Mouse (Mus musculus): ENCODE results near the gene 1700024P04Rik. TPM values are rescaled to one million over a fixed set of nuclear protein-coding genes. Genes with fewer than 3 reads are reported as not detected.
A peak's percentile ranks its signal among the peaks of the same experiment; 100 is the strongest.

Gene 1700024P04Rik
- polyA plus RNA-seq, 1 experiment from 2014 or later: not detected

GRCm38 (mm10) chr13:98955226-98955625 lies 29.1 kb downstream of the 1700024P04Rik start:
- DNase-seq (ENCODE audit: low spot score): no peak
- H3K36me3 ChIP-seq (ENCODE audit: control insufficient read depth, insufficient read depth, low read length): no peaks in the 10 kb centered on the region
- H3K27me3 ChIP-seq (replicated peaks; ENCODE audit: control insufficient read depth, insufficient read depth, low read length): no peaks in the 10 kb centered on the region
- peak; percentile 81 for ATAC-seq (replicated peaks; ENCODE audit: low FRiP score, low TSS enrichment, low read depth)
- no peak overlapping the region for H3K9ac ChIP-seq (ENCODE audit: low read length)
- no peak overlapping the region for H3K4me2 ChIP-seq (ENCODE audit: low read length)
- H3K27ac ChIP-seq (ENCODE audit: low read depth): no peak overlapping the region
- WGBS: 22% methylated on average over 5 of the region's 5 CpGs
- 0 out of 2 replicates have a peak, but pooled peaks cover 10% of the 10 kb centered on the region for H3K4me1 ChIP-seq (replicated peaks; ENCODE audit: control insufficient read depth, insufficient read depth, low read length)
- no peaks in the 10 kb centered on the region for H3K9me3 ChIP-seq (ENCODE audit: control insufficient read depth, low read length)
- no peak overlapping the region for H3K4me3 ChIP-seq (ENCODE audit: low read depth, low read length)

- 71% methylated on average over 5 of the region's 5 CpGs for WGBS
- Histone ChIP-seq H3K9ac (ENCODE audit: low read length) (no peak overlapping the region), H3K4me1 (replicated peaks; ENCODE audit: control insufficient read depth, insufficient read depth, low read length) (0 out of 2 replicates have a peak, but pooled peaks cover 10% of the 10 kb centered on the region), H3K9me3 (ENCODE audit: control insufficient read depth, low read length) (no peaks in the 10 kb centered on the region), H3K27me3 (replicated peaks; ENCODE audit: control insufficient read depth, insufficient read depth, low read length) (no peaks in the 10 kb centered on the region), H3K27ac (ENCODE audit: low read depth) (no peak overlapping the region), H3K4me2 (ENCODE audit: low read length) (no peak overlapping the region), H3K36me3 (ENCODE audit: control insufficient read depth, insufficient read depth, low read length) (no peaks in the 10 kb centered on the region), H3K4me3 (ENCODE audit: low read depth, low read length) (no peak overlapping the region)
- ATAC-seq (replicated peaks; ENCODE audit: low FRiP score, low TSS enrichment, low read depth): no peak
- no peak for DNase-seq (ENCODE audit: low spot score)
Observed at GRCm38 (mm10) chr13:98953830-98954229, 30.5 kb downstream of the 1700024P04Rik start.

GRCm38 (mm10) chr13:98951951-98952350 lies 32.4 kb downstream of the 1700024P04Rik start:
- 69% methylated on average over 7 of the region's 7 CpGs for WGBS
- Histone ChIP-seq H3K4me2 (ENCODE audit: low read length) (no peak overlapping the region), H3K4me3 (ENCODE audit: low read depth, low read length) (no peak overlapping the region), H3K9ac (ENCODE audit: low read length) (no peak overlapping the region), H3K27me3 (replicated peaks; ENCODE audit: control insufficient read depth, insufficient read depth, low read length) (no peaks in the 10 kb centered on the region), H3K4me1 (replicated peaks; ENCODE audit: control insufficient read depth, insufficient read depth, low read length) (0 out of 2 replicates have a peak, but pooled peaks cover 7% of the 10 kb centered on the region), H3K36me3 (ENCODE audit: control insufficient read depth, insufficient read depth, low read length) (no peaks in the 10 kb centered on the region), H3K27ac (ENCODE audit: low read depth) (no peak overlapping the region), H3K9me3 (ENCODE audit: control insufficient read depth, low read length) (no peaks in the 10 kb centered on the region)
- ATAC-seq (replicated peaks; ENCODE audit: low FRiP score, low TSS enrichment, low read depth) (no peak), DNase-seq (ENCODE audit: low spot score) (no peak)

- H3K4me2 ChIP-seq (ENCODE audit: low read length): no peak overlapping the region
- ATAC-seq (replicated peaks; ENCODE audit: low FRiP score, low TSS enrichment, low read depth) (no peak), DNase-seq (ENCODE audit: low spot score) (no peak)
- H3K9ac ChIP-seq (ENCODE audit: low read length): no peak overlapping the region
- no peak overlapping the region for H3K4me3 ChIP-seq (ENCODE audit: low read depth, low read length)
- H3K36me3 ChIP-seq (ENCODE audit: control insufficient read depth, insufficient read depth, low read length): no peaks in the 10 kb centered on the region
- H3K4me1 ChIP-seq (replicated peaks; ENCODE audit: control insufficient read depth, insufficient read depth, low read length): peaks cover 9% of the 10 kb centered on the region; the same call in 1 of the 2 replicates
- 35% methylated on average over 4 of the region's 4 CpGs for WGBS
- H3K27ac ChIP-seq (ENCODE audit: low read depth): no peak overlapping the region
- no peaks in the 10 kb centered on the region for H3K9me3 ChIP-seq (ENCODE audit: control insufficient read depth, low read length)
- no peaks in the 10 kb centered on the region for H3K27me3 ChIP-seq (replicated peaks; ENCODE audit: control insufficient read depth, insufficient read depth, low read length)
Observed at GRCm38 (mm10) chr13:98948146-98948545, 36.2 kb downstream of the 1700024P04Rik start.

GRCm38 (mm10) chr13:98946434-98946833 lies 37.9 kb downstream of the 1700024P04Rik start:
- no peak overlapping the region for H3K9ac ChIP-seq (ENCODE audit: low read length)
- H3K4me3 ChIP-seq (ENCODE audit: low read depth, low read length): no peak overlapping the region
- H3K4me1 ChIP-seq (replicated peaks; ENCODE audit: control insufficient read depth, insufficient read depth, low read length): peaks cover 18% of the 10 kb centered on the region
- H3K36me3 ChIP-seq (ENCODE audit: control insufficient read depth, insufficient read depth, low read length): no peaks in the 10 kb centered on the region
- H3K27me3 ChIP-seq (replicated peaks; ENCODE audit: control insufficient read depth, insufficient read depth, low read length): no peaks in the 10 kb centered on the region
- no peaks in the 10 kb centered on the region for H3K9me3 ChIP-seq (ENCODE audit: control insufficient read depth, low read length)
- WGBS: 70% methylated on average over 7 of the region's 7 CpGs
- ATAC-seq (replicated peaks; ENCODE audit: low FRiP score, low TSS enrichment, low read depth) (no peak), DNase-seq (ENCODE audit: low spot score) (no peak)
- H3K4me2 ChIP-seq (ENCODE audit: low read length): no peak overlapping the region
- peak overlapping the region; percentile 9; the same call in 1 of the 2 replicates for H3K27ac ChIP-seq (ENCODE audit: low read depth)

GRCm38 (mm10) chr13:98945908-98946307 lies 38.5 kb downstream of the 1700024P04Rik start:
- H3K4me1 ChIP-seq (replicated peaks; ENCODE audit: control insufficient read depth, insufficient read depth, low read length): peaks cover 18% of the 10 kb centered on the region
- no peaks in the 10 kb centered on the region for H3K36me3 ChIP-seq (ENCODE audit: control insufficient read depth, insufficient read depth, low read length)
- H3K4me2 ChIP-seq (ENCODE audit: low read length): no peak overlapping the region
- no peaks in the 10 kb centered on the region for H3K27me3 ChIP-seq (replicated peaks; ENCODE audit: control insufficient read depth, insufficient read depth, low read length)
- H3K9me3 ChIP-seq (ENCODE audit: control insufficient read depth, low read length): no peaks in the 10 kb centered on the region
- DNase-seq (ENCODE audit: low spot score): no peak
- no peak; the same call in 1 of the 2 replicates for ATAC-seq (replicated peaks; ENCODE audit: low FRiP score, low TSS enrichment, low read depth)
- H3K9ac ChIP-seq (ENCODE audit: low read length): no peak overlapping the region
- H3K4me3 ChIP-seq (ENCODE audit: low read depth, low read length): no peak overlapping the region
- H3K27ac ChIP-seq (ENCODE audit: low read depth): peak overlapping the region; percentile 9; the same call in 1 of the 2 replicates
- 46% methylated on average over 3 of the region's 3 CpGs for WGBS

- Histone ChIP-seq H3K9ac (ENCODE audit: low read length) (no peak overlapping the region), H3K9me3 (ENCODE audit: control insufficient read depth, low read length) (no peaks in the 10 kb centered on the region), H3K27me3 (replicated peaks; ENCODE audit: control insufficient read depth, insufficient read depth, low read length) (no peaks in the 10 kb centered on the region), H3K36me3 (ENCODE audit: control insufficient read depth, insufficient read depth, low read length) (no peaks in the 10 kb centered on the region), H3K4me1 (replicated peaks; ENCODE audit: control insufficient read depth, insufficient read depth, low read length) (peaks cover 18% of the 10 kb centered on the region), H3K4me2 (ENCODE audit: low read length) (no peak overlapping the region), H3K4me3 (ENCODE audit: low read depth, low read length) (no peak overlapping the region), H3K27ac (ENCODE audit: low read depth) (no peak overlapping the region)
- no peak for ATAC-seq (replicated peaks; ENCODE audit: low FRiP score, low TSS enrichment, low read depth)
- WGBS: 88% methylated on average over 4 of the region's 4 CpGs
- DNase-seq (ENCODE audit: low spot score): no peak
Observed at GRCm38 (mm10) chr13:98945381-98945780, 39.0 kb downstream of the 1700024P04Rik start.

- no peak overlapping the region for H3K4me2 ChIP-seq (ENCODE audit: low read length)
- no peak for ATAC-seq (replicated peaks; ENCODE audit: low FRiP score, low TSS enrichment, low read depth)
- no peaks in the 10 kb centered on the region for H3K9me3 ChIP-seq (ENCODE audit: control insufficient read depth, low read length)
- no peak overlapping the region for H3K4me3 ChIP-seq (ENCODE audit: low read depth, low read length)
- no peaks in the 10 kb centered on the region for H3K36me3 ChIP-seq (ENCODE audit: control insufficient read depth, insufficient read depth, low read length)
- no peak for DNase-seq (ENCODE audit: low spot score)
- H3K9ac ChIP-seq (ENCODE audit: low read length): no peak overlapping the region
- no peak overlapping the region for H3K27ac ChIP-seq (ENCODE audit: low read depth)
- 37% methylated on average over 7 of the region's 7 CpGs for WGBS
- H3K27me3 ChIP-seq (replicated peaks; ENCODE audit: control insufficient read depth, insufficient read depth, low read length): no peaks in the 10 kb centered on the region
- H3K4me1 ChIP-seq (replicated peaks; ENCODE audit: control insufficient read depth, insufficient read depth, low read length): peaks cover 18% of the 10 kb centered on the region
Observed at GRCm38 (mm10) chr13:98944620-98945081, 39.7 kb downstream of the 1700024P04Rik start.

- peaks cover 18% of the 10 kb centered on the region for H3K4me1 ChIP-seq (replicated peaks; ENCODE audit: control insufficient read depth, insufficient read depth, low read length)
- H3K4me2 ChIP-seq (ENCODE audit: low read length): peak overlapping the region; percentile 1; the same call in 1 of the 2 replicates
- no peak overlapping the region for H3K4me3 ChIP-seq (ENCODE audit: low read depth, low read length)
- H3K36me3 ChIP-seq (ENCODE audit: control insufficient read depth, insufficient read depth, low read length): no peaks in the 10 kb centered on the region
- no peak overlapping the region for H3K9ac ChIP-seq (ENCODE audit: low read length)
- 51% methylated on average over 6 of the region's 6 CpGs for WGBS
- no peak for DNase-seq (ENCODE audit: low spot score)
- H3K27me3 ChIP-seq (replicated peaks; ENCODE audit: control insufficient read depth, insufficient read depth, low read length): no peaks in the 10 kb centered on the region
- no peaks in the 10 kb centered on the region for H3K9me3 ChIP-seq (ENCODE audit: control insufficient read depth, low read length)
- peak overlapping the region; percentile 54; the same call in 1 of the 2 replicates for H3K27ac ChIP-seq (ENCODE audit: low read depth)
- no peak for ATAC-seq (replicated peaks; ENCODE audit: low FRiP score, low TSS enrichment, low read depth)
Observed at GRCm38 (mm10) chr13:98942360-98942759, 42.0 kb downstream of the 1700024P04Rik start.
